Mouse (Mus musculus) heart, embryonic 11.5 days (tissue): Measurements from ENCODE around the gene Iffo2. TPM values are rescaled to one million over a fixed set of nuclear protein-coding genes. Genes with fewer than 3 reads are reported as not detected.

Experiments
- ATAC-seq: fragments of 200-750 bp; cut with Nextera tagmentation; replicated peaks from 2 replicates; pipeline ENCODE4 v1.8.0; 2017; ENCODE audit warnings: moderate library complexity; ENCODE audit not compliant: insufficient number of reproducible peaks, low FRiP score, low TSS enrichment
- H3K27ac ChIP-seq: fragments of 300-500 bp; sonication (generic); 2 replicates; pipeline ENCODE4 v1.5.1; 2014; ENCODE audit warnings: mild to moderate bottlenecking, low read depth, low read length
- H3K27me3 ChIP-seq: fragments of 300-500 bp; sonication (generic); 2 replicates; pipeline ENCODE4 v1.6.1; 2014; ENCODE audit warnings: mild to moderate bottlenecking, low read length, mixed read lengths; ENCODE audit not compliant: control insufficient read depth, insufficient read depth
- H3K36me3 ChIP-seq: fragments of 300-500 bp; sonication (generic); 2 replicates; pipeline ENCODE4 v1.6.1; 2014; ENCODE audit warnings: mild to moderate bottlenecking, low read length, moderate library complexity, mixed read lengths; ENCODE audit not compliant: control insufficient read depth, insufficient read depth
- H3K4me1 ChIP-seq: fragments of 300-500 bp; sonication (generic); 2 replicates; pipeline ENCODE4 v1.6.1; 2014; ENCODE audit warnings: low read length; ENCODE audit not compliant: control insufficient read depth, insufficient read depth
- H3K4me2 ChIP-seq: fragments of 300-500 bp; sonication (generic); 2 replicates; pipeline ENCODE4 v1.6.1; 2014; ENCODE audit warnings: mild to moderate bottlenecking, moderate library complexity
- H3K4me3 ChIP-seq: fragments of 300-500 bp; sonication (generic); 2 replicates; pipeline ENCODE4 v1.5.1; 2014; ENCODE audit warnings: low read depth, low read length
- H3K9ac ChIP-seq: fragments of 300-500 bp; sonication (generic); 2 replicates; pipeline ENCODE4 v1.6.1; 2014; ENCODE audit warnings: mild to moderate bottlenecking, low read depth, low read length, moderate library complexity
- H3K9me3 ChIP-seq: fragments of 300-500 bp; sonication (generic); replicated peaks from 2 replicates; pipeline ENCODE4 v1.6.1; 2016; ENCODE audit warnings: low read length; ENCODE audit not compliant: control insufficient read depth
- WGBS: fragments of 180-500 bp; shearing (Covaris S2); extraction: QIAGEN DNeasy Blood & Tissue Kit; methylation state at CpG from one replicate; pipeline ENCODE4 v1.1.7; 2014; ENCODE audit not compliant: insufficient replicate concordance; 5-methylcytosine and 5-hydroxymethylcytosine counted together
- polyA plus RNA-seq: library from polyadenylated mRNA; unstranded; fragments of >200 nt; fragmentation: Nextera tagmentation; extraction: Ambion mirVana; gene quantifications from 2 replicates; pipeline ENCODE4 v1.2.1, GENCODE M21; 2014

Gene Iffo2
- polyA plus RNA-seq, 1 experiment from 2014 or later: 2.7 TPM

DNA sequence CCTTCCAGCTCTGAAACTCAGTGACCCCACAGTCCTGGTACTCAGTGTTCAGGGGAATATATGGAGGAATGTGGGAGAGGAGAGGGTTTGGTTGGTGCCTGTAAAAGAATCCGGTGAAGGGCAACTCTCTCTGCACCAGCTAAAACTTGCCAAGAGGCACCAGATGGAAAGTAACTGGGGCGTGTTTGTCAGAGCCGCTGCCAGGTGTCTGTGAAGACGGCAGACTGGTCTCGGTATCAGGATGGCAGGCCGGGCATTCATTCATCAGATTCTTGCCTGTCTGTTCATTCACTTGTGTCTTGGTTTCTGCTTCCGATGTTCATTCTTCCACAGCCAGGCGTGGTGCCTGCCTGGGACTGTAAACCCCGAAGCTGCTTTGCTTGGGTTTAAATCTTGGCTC is 6.4 kb downstream of the Iffo2 start:
- Histone ChIP-seq H3K27me3 (peaks cover 4% of the 10 kb centered on the region; the same call in 1 of the 2 replicates), H3K9ac (no peak overlapping the region), H3K4me3 (no peak overlapping the region), H3K4me2 (no peak overlapping the region), H3K27ac (no peak overlapping the region), H3K9me3 (no peaks in the 10 kb centered on the region), H3K36me3 (no peaks in the 10 kb centered on the region), H3K4me1 (peaks cover 6% of the 10 kb centered on the region; the same call in 1 of the 2 replicates)
- no peak for ATAC-seq
- WGBS: 80% methylated on average over 9 of the region's 9 CpGs

DNA sequence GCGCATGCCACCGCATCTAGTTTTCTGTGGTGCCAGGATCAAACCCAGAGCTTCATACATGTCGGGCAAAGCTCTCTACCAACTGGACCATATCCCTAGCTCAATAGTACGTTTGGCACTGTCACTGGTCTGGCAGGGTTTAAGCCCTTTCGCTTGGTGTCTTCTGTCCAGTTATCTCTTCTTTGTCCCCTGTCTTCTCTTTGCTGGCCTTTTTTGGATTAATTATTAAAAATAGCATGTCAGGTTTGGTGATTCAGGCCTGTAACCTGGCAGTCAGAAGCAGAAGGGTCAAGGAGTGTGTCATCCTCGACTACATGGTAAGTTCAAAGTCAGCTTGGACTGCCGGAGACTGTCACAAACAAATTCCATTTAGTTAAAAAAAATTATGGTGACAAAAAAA is 10.4 kb downstream of the Iffo2 start:
- ATAC-seq: no peak
- no peak overlapping the region for H3K27ac ChIP-seq
- H3K9me3 ChIP-seq: no peaks in the 10 kb centered on the region
- WGBS: 84% methylated on average over 7 of the region's 7 CpGs
- H3K9ac ChIP-seq: no peak overlapping the region
- no peaks in the 10 kb centered on the region for H3K27me3 ChIP-seq
- no peaks in the 10 kb centered on the region for H3K36me3 ChIP-seq
- H3K4me3 ChIP-seq: no peak overlapping the region
- H3K4me1 ChIP-seq: peaks cover 1% of the 10 kb centered on the region; the same call in 1 of the 2 replicates
- no peak overlapping the region for H3K4me2 ChIP-seq

DNA sequence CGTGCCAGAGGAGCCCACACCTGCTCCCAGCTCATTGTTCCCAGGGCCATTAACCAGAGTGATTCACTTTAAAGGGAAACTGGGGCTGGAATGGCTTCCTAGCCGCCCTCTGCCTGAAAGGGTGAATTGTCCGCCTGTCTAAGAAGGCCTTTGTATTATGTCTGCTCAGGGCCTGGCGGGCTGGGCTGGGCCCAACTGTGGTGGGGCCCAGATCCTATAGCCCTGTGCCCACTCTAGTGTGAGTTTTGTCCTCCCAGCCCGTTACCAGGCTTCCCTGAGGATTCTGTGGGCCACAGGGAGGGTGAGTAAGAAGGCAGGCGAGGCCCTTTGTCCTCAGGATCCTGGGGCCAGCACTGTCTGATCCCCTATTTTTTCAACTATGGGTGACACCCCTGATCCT is 15.4 kb downstream of the Iffo2 start:
- Histone ChIP-seq H3K4me1 (no peaks in the 10 kb centered on the region), H3K27ac (no peak overlapping the region), H3K27me3 (no peaks in the 10 kb centered on the region), H3K9ac (no peak overlapping the region), H3K4me3 (no peak overlapping the region), H3K4me2 (no peak overlapping the region), H3K36me3 (no peaks in the 10 kb centered on the region), H3K9me3 (no peaks in the 10 kb centered on the region)
- 76% methylated on average over 6 of the region's 6 CpGs for WGBS
- ATAC-seq: no peak

- Histone ChIP-seq H3K9ac (no peak overlapping the region), H3K4me1 (no peaks in the 10 kb centered on the region), H3K9me3 (0 out of 2 replicates have a peak, but pooled peaks cover 5% of the 10 kb centered on the region), H3K4me3 (no peak overlapping the region), H3K27ac (no peak overlapping the region), H3K4me2 (no peak overlapping the region), H3K36me3 (no peaks in the 10 kb centered on the region), H3K27me3 (no peaks in the 10 kb centered on the region)
- no peak for ATAC-seq
- WGBS: 62% methylated on average over 7 of the region's 7 CpGs
Measured at GRCm38 (mm10) chr4:139549448-139549847, 19.1 kb downstream of the Iffo2 start.

- Histone ChIP-seq H3K27me3 (no peaks in the 10 kb centered on the region), H3K4me2 (no peak overlapping the region), H3K9me3 (0 out of 2 replicates have a peak, but pooled peaks cover 5% of the 10 kb centered on the region), H3K4me1 (no peaks in the 10 kb centered on the region; the same call in 1 of the 2 replicates), H3K9ac (no peak overlapping the region), H3K36me3 (no peaks in the 10 kb centered on the region), H3K4me3 (no peak overlapping the region), H3K27ac (no peak overlapping the region)
- 84% methylated on average over 11 of the region's 11 CpGs for WGBS
- no peak for ATAC-seq
Measured at GRCm38 (mm10) chr4:139555235-139555634, 24.9 kb downstream of the Iffo2 start.

- Histone ChIP-seq H3K9ac (0 out of 2 replicates have a peak overlapping the region, but pooled peaks have one; percentile 28), H3K36me3 (no peaks in the 10 kb centered on the region), H3K27ac (no peak overlapping the region), H3K27me3 (no peaks in the 10 kb centered on the region), H3K9me3 (0 out of 2 replicates have a peak, but pooled peaks cover 5% of the 10 kb centered on the region), H3K4me3 (no peak overlapping the region), H3K4me2 (peak overlapping the region; percentile 35), H3K4me1 (no peaks in the 10 kb centered on the region; the same call in 1 of the 2 replicates)
- peak; percentile 55; the same call in 1 of the 2 replicates for ATAC-seq
- WGBS: 47% methylated on average over 19 of the region's 19 CpGs
Measured at GRCm38 (mm10) chr4:139555951-139556350, 25.6 kb downstream of the Iffo2 start.

- 71% methylated on average over 15 of the region's 15 CpGs for WGBS
- Histone ChIP-seq H3K9me3 (no peaks in the 10 kb centered on the region), H3K36me3 (no peaks in the 10 kb centered on the region), H3K4me2 (no peak overlapping the region), H3K27ac (no peak overlapping the region), H3K4me3 (no peak overlapping the region), H3K27me3 (peaks cover 4% of the 10 kb centered on the region; the same call in 1 of the 2 replicates), H3K9ac (no peak overlapping the region), H3K4me1 (no peaks in the 10 kb centered on the region)
- no peak for ATAC-seq
Measured at GRCm38 (mm10) chr4:139568361-139568760, 38.0 kb downstream of the Iffo2 start.

- H3K4me3 ChIP-seq: no peak overlapping the region
- no peaks in the 10 kb centered on the region for H3K36me3 ChIP-seq
- 75% methylated on average over 10 of the region's 10 CpGs for WGBS
- peaks cover 4% of the 10 kb centered on the region; the same call in 1 of the 2 replicates for H3K27me3 ChIP-seq
- no peak overlapping the region for H3K9ac ChIP-seq
- no peak overlapping the region for H3K27ac ChIP-seq
- no peak overlapping the region for H3K4me2 ChIP-seq
- ATAC-seq: no peak
- H3K4me1 ChIP-seq: peaks cover 6% of the 10 kb centered on the region
- no peaks in the 10 kb centered on the region for H3K9me3 ChIP-seq
Measured at GRCm38 (mm10) chr4:139570756-139571155, 40.4 kb downstream of the Iffo2 start.

- peaks cover 18% of the 10 kb centered on the region for H3K4me1 ChIP-seq
- H3K9ac ChIP-seq: no peak overlapping the region
- no peak for ATAC-seq
- H3K27ac ChIP-seq: no peak overlapping the region
- H3K4me2 ChIP-seq: no peak overlapping the region; the same call in 1 of the 2 replicates
- H3K9me3 ChIP-seq: no peaks in the 10 kb centered on the region
- H3K36me3 ChIP-seq: no peaks in the 10 kb centered on the region
- H3K27me3 ChIP-seq: peaks cover 4% of the 10 kb centered on the region; the same call in 1 of the 2 replicates
- WGBS: 81% methylated on average over 12 of the region's 12 CpGs
- no peak overlapping the region for H3K4me3 ChIP-seq
Measured at GRCm38 (mm10) chr4:139572928-139573512, 42.7 kb downstream of the Iffo2 start.
